Mouse (Mus musculus): ENCODE measurements around the gene Gm2016. TPM values are rescaled to one million over a fixed set of nuclear protein-coding genes. Genes with fewer than 3 reads are reported as not detected.

Gm2016 gene
- polyA plus RNA-seq, 1 experiment from 2014 or later, result not detected

Other genes with a start within 250 kb of the Gm2016 start
- not detected in 2 replicates for gene Gm16381, start 229.5 kb upstream of the Gm2016 start, polyA plus RNA-seq (2014; fragmentation: Nextera tagmentation; extraction: Ambion mirVana)
- gene Gm21319, start 98.3 kb upstream of the Gm2016 start, polyA plus RNA-seq (2014; fragmentation: Nextera tagmentation; extraction: Ambion mirVana), result not detected in 2 replicates
- gene Gm21936, start 78.6 kb upstream of the Gm2016 start, polyA plus RNA-seq (2014; fragmentation: Nextera tagmentation; extraction: Ambion mirVana), result not detected in 2 replicates
- not detected in 2 replicates for gene BB287469, start 57.5 kb upstream of the Gm2016 start, polyA plus RNA-seq (2014; fragmentation: Nextera tagmentation; extraction: Ambion mirVana)
- not detected in 2 replicates for gene Gm2001, start 31.7 kb upstream of the Gm2016 start, polyA plus RNA-seq (2014; fragmentation: Nextera tagmentation; extraction: Ambion mirVana)
- gene Gm2022, start 21.3 kb downstream of the Gm2016 start, polyA plus RNA-seq (2014; fragmentation: Nextera tagmentation; extraction: Ambion mirVana), result not detected in 2 replicates
- not detected in 2 replicates for gene Gm2035, start 45.8 kb downstream of the Gm2016 start, polyA plus RNA-seq (2014; fragmentation: Nextera tagmentation; extraction: Ambion mirVana)
- not detected in 2 replicates for gene Gm2042, start 80.0 kb downstream of the Gm2016 start, polyA plus RNA-seq (2014; fragmentation: Nextera tagmentation; extraction: Ambion mirVana)
- not detected in 2 replicates for gene Gm2075, start 137.8 kb downstream of the Gm2016 start, polyA plus RNA-seq (2014; fragmentation: Nextera tagmentation; extraction: Ambion mirVana)
- gene Gm6803, start 144.7 kb downstream of the Gm2016 start, polyA plus RNA-seq (2014; fragmentation: Nextera tagmentation; extraction: Ambion mirVana), result not detected in 2 replicates
- not detected in 2 replicates for gene Gm2056, start 152.9 kb downstream of the Gm2016 start, polyA plus RNA-seq (2014; fragmentation: Nextera tagmentation; extraction: Ambion mirVana)
- not detected in 2 replicates for gene Gm16368, start 209.6 kb downstream of the Gm2016 start, polyA plus RNA-seq (2014; fragmentation: Nextera tagmentation; extraction: Ambion mirVana)